Mouse (Mus musculus) liver, embryonic 18 days (tissue): ENCODE measurements around the gene Kcnh4. TPM values are rescaled to one million over a fixed set of nuclear protein-coding genes. Genes with fewer than 3 reads are reported as not detected.

ENCODE experiments used
- polyA plus RNA-seq: library from polyadenylated mRNA; depleted of rRNA; stranded (reverse); fragments of >200 nt; gene quantifications from 2 replicates; pipeline ENCODE4 v1.2.3, GENCODE M21; 2012; rRNA removed

Kcnh4 gene
- polyA plus RNA-seq = not detected in 2 replicates

DNA sequence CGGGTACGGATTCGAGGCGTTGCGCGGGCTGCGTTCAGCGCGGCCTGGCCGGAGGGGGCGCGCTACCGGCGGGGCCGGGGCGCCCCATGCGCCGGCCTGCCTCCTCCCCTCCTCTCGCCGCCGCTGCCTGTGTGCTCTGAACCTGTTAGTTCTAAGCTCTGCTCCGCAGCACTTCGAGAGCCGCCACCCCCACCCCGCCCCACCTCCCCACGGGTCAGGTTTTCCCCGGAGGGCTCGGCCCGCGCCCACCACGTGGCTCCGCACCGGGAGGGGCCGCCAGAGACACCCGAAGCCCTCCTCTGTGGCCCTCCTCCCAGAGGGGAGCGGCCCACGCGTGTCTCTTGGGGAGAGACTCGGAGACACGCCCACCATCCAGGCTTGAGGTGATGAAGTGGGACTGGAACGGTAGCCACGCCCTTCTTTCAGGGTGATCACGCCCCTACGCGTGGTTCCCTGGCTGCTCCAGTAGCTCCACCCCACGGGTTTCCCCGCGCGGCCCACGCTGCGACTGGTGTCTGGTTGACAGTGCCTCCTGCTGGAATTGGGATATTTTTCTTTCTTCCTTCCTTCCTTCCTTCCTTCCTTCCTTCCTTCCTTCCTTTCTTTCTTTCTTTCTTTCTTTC, at the start of gene Kcnh4:
Gene Kcnh4, minus strand, starts transcription at position 332 of the 623 bp plus-strand sequence.

DNA sequence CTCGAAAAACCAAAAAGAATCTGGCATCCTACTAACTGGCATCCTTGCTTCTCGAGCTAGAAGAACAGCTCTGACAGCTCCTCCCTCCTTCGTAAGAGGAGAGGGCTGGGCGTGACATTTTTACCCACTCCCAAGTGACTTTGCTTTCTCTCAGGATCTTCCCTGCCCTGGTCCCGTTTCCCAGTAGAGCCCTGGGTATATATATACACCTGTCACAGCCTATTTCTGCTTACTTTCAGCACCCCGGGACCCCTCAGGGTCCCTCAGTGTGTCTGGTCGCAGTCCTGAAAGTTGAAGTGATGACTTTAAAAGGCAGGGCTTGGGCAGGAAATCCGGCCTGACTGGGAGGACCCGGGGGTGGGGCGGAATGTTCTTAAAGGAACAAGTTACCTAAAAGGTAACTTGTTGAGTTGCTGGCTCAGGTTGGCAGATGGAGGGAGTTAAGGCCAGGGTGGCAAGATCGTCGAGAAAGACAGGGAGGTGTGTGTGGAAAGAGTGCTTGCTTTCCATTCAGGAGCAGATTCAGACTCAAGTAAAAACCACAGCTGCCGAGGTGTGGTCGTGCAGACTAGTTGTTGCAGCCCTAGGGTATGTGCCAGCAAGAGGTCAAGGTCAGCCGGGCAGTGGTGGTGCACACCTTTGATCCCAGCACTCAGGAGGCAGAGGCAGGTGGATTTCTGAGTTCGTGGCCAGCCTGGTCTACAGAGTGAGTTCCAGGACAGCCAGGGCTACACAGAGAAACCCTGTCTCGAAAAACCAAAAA, 11.1 kb upstream of the Kcnh4 start, which contains the start of gene Ghdc:
Gene Ghdc, minus strand, starts transcription at position 312 of the 763 bp plus-strand sequence.

DNA sequence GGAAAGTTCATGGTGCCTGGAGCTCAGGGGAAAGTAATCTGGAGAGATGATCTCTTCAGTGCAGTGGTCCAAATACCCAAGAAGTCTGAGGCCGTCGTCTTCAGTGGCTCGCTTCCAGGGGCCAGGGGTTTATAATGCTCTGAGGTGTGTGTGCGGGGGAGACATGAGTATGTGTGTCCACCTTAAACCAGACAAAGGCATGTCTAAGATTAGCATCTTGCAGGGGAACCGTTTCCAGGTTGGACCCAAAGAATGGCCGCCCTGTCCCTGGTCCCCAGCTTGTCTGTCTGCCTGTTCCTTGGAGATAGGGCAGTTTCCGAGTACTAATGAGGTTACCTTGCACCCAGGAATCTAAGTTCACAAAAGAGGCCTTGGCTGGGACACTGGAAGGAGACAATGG, 3.1 kb upstream of the Kcnh4 start, which contains the start of gene Hcrt:
Gene Hcrt, minus strand, starts transcription at position 101 of the 400 bp plus-strand sequence.

DNA sequence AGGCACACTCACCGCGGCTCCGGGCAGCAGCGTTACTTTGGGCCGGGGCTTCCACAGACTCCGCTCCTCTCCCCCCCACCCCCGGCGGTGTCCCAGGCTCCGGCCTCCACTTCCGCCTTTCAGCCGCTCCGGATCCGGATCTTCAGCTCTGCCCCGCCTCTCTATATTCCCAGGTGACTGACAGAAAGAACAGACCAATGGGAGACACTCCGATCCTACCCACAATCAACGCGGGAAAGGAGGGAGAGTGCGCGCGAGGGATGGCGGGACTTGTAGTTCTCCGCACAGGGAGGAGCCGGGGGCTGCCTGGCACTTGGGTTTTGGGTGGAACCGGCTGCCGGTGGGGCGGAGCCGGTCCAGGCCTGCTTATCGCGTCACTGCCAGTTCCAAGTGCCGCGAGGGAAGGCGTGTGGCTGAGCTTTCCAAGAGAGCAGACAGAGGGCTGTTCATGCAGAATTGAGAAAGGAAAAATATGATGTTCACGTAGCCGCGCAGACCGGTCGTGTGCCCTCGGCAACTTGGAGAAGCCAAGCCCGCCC, 21.6 kb downstream of the Kcnh4 start, which contains the start of gene Rab5c:
Gene Rab5c, minus strand, starts transcription at position 150 of the 539 bp plus-strand sequence.

DNA sequence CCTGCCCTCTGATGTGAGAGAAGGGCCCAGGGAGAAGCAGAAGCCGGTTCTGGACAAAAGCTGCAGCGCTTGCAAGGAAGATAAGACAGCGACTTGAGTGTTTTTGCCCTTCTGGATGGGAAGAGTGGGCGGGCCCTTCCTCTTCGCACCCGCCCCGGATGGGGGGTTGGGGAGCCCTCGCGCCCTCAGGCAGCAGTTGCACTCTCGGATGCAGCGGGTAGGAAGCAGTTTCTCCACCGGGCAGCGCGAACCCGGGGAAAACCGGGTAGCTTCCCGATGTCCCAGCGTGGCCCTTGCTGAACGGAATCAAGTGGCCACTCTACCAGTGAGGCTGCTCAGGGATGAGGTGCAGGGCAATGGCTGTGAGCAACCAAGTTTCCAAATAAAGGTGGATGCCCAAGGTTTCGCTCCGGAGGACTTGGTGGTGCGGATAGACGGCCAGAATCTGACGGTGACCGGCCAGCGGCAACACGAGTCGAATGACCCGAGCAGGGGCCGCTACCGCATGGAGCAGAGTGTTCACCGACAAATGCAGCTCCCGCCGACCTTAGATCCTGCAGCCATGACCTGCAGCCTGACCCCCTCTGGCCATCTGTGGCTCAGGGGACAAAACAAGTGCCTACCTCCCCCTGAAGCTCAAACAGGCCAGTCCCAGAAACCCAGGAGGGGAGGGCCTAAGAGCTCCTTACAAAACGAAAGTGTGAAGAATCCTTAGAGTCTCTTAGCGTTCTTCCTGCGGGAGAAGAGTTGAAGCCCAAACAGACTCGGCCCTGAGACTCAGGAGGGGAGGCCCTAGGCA, 45.8 kb downstream of the Kcnh4 start, which contains the start of gene Hspb9:
Gene Hspb9, plus strand, starts transcription at position 116 of the 799 bp plus-strand sequence.

DNA sequence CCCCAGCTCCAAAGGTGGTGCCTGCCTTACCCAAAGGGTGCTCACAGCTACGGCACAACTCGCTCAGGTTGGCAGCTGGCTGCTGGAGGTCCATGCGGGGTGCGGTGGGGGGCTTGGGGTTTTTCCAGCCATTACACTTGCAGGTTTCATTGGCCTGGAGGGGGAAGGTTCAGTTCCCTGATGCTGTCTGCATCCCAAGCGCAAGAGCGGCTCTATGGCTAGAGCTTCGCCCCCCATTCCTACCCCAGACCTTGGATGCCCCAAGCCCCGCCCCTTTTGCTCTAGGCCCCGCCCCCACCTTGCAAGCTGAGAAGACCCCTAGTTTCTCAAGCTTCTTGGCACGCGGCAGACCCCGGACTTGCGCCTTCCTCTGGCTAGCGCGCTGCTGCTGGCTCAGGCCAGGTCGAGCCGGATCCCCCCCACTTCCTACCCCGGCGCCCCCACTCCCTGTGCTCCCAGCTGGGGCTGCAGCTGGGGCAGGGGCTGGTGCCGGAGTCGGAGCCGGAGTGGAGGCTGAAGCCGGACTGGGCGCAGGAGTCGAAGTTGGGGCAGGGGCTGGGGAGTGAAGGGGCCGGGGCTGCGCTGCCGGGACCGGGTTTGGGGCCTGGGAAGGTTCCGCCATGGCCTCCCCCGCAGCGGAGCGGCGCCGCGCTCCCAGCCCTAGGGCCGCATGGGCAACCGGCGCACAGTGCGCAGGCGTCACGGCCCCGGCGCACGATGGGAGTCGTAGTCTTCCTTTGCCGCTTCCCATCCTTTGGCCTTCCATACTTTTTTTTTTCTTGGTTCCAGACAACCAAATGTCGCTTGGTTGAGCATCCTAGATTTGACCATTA, 47.7 kb downstream of the Kcnh4 start, which contains the start of gene Kat2a:
Gene Kat2a, minus strand, starts transcription at position 683 of the 833 bp plus-strand sequence.

DNA sequence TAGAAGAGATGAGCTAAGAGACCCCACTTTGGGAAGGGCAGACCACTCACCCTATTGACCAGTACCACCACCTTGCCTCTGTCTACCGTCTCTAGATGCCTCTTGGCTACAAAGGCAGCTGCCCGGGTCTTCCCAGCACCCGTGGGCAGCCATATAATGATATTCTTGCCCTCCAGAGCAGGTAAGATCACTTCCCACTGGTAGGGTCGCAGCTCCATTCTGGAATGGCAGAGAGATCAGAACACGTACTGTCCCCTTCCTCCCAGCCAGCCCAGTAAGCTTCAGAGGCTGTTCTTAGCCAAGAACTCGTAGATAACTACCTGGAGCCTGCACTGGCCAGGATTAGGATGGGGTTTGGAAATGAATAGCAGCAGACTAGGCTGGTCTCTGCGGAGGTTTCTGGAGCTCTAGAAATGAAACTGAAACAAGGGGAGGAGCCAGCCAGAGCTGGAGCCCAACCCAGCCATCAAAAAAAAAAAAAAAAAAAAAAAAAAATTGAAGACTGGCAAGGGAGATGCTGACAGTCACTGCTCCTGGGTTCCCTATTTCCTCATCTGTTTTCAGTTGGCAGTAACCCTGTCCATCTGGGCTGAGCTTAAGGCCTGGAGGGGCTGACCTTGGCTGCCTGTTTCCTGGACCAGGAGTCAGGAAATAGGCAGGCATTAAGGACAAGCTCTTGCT, 55.8 kb downstream of the Kcnh4 start, which contains the start of gene Dhx58:
Gene Dhx58, minus strand, starts transcription at position 421 of the 681 bp plus-strand sequence.

DNA sequence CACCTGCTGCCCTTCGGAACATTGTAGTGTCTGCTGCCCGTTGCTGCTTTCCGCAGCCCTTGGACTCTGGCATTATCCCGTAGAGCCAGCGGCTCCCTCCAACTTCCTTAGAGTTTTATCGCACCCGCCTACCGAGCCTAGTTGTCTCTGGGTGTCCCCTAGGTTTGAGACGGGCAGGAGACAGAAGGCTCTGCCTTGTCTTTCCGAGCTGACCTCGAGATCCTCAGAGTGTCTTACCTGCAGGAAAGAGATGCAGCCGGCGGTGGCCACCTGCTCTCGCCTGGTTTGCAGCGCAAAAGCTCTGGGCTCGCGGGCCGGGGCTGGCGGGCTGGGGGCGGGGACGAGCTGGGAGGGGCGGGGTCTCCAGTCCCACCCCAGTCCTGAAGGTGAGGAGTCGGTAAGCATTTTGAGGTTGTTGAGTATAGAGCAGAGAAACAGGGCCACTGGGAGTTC, 67.6 kb downstream of the Kcnh4 start, which contains the start of gene Zfp385c:
Gene Zfp385c, minus strand, starts transcription at position 292 of the 453 bp plus-strand sequence.

Other genes with a start within 250 kb of the Kcnh4 start
- 62.2 and 100 TPM in 2 replicates for gene Acly, start 231.9 kb downstream of the Kcnh4 start, polyA plus RNA-seq
- 0.05 and 0.06 TPM in 2 replicates for gene Ttc25, start 214.3 kb downstream of the Kcnh4 start, polyA plus RNA-seq
- gene Cnp, start 185.0 kb downstream of the Kcnh4 start, polyA plus RNA-seq = 9.4 and 11.5 TPM in 2 replicates
- 24.7 and 28.6 TPM in 2 replicates for gene Nkiras2, start 140.7 kb downstream of the Kcnh4 start, polyA plus RNA-seq
- gene Dnajc7, start 139.8 kb downstream of the Kcnh4 start, polyA plus RNA-seq = 66.1 and 73.5 TPM in 2 replicates
- gene Zfp385c, start 67.5 kb downstream of the Kcnh4 start, polyA plus RNA-seq = 0.01 and 0.06 TPM in 2 replicates
- 7.3 and 8.9 TPM in 2 replicates for gene Dhx58, start 55.7 kb downstream of the Kcnh4 start, polyA plus RNA-seq
- 12.1 and 14.0 TPM in 2 replicates for gene Kat2a, start 47.5 kb downstream of the Kcnh4 start, polyA plus RNA-seq
- not detected in 2 replicates for gene Hspb9, start 46.1 kb downstream of the Kcnh4 start, polyA plus RNA-seq
- 96.2 and 98.0 TPM in 2 replicates for gene Rab5c, start 21.7 kb downstream of the Kcnh4 start, polyA plus RNA-seq
- gene Hcrt, start 3.0 kb upstream of the Kcnh4 start, polyA plus RNA-seq = not detected in 2 replicates
- 3.8 and 4.0 TPM in 2 replicates for gene Ghdc, start 11.0 kb upstream of the Kcnh4 start, polyA plus RNA-seq
- 13.3 and 16.0 TPM in 2 replicates for gene Stat5b, start 90.8 kb upstream of the Kcnh4 start, polyA plus RNA-seq
- gene Stat5a, start 99.4 kb upstream of the Kcnh4 start, polyA plus RNA-seq = 5.8 and 6.9 TPM in 2 replicates
- 33.5 and 39.3 TPM in 2 replicates for gene Stat3, start 179.6 kb upstream of the Kcnh4 start, polyA plus RNA-seq
- gene Cavin1, start 210.9 kb upstream of the Kcnh4 start, polyA plus RNA-seq = 14.0 and 15.8 TPM in 2 replicates
- gene Atp6v0a1, start 249.5 kb upstream of the Kcnh4 start, polyA plus RNA-seq = 20.6 and 24.1 TPM in 2 replicates